Mouse (Mus musculus): ENCODE measurements around the gene Atf2. TPM values are rescaled to one million over a fixed set of nuclear protein-coding genes. Genes with fewer than 3 reads are reported as not detected.

The Atf2 gene
- polyA plus RNA-seq (2014; fragmentation: Nextera tagmentation; extraction: Ambion mirVana), result 42.4 and 42.6 TPM in 2 replicates

DNA sequence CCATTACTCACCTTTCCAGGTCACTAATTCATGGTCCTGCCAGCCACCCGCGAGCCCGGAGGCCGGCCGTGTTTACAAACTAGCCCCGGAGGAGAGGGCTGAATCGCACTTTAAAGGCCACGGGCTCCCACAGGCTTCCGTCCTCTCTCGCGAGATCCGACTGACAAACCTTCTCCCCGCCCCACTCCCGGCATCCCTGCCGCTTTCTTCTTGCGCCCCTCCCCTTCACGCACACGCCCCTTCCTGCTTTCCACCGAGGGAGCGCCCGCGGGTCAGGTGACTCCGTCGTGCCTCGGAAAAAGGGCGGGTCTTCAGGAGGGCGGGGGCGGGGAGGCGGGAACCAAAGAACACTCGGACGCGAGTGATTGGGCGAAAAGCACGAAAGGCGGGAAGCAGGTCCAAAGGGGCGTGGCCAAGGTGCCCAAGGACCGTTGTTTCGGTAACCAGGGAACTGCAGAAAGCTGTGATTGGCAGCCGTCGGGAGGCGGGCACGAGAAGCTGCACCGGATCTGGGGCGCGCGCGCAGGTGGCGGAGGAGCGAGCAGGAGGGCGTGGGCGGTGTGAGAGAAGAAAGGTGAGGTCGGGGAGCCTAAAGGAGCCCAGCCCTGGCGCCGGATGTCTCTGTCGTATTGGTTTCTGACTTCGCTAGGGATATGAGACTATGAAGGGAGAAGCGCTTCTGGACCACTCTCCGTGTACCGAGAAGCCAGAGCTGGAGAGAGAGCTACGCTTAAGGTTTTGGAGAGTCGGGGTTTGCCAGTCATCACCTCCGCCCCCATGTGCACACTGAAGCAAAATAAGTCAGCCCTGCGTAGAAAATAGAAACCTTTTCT, at the start of gene Atf2:
TSS of gene Atf2 (minus strand) at position 176 of the 833 bp plus-strand sequence.
- Histone ChIP-seq H3K9ac (ENCODE audit: low read length) (peak within 1 kb of the TSS; percentile 98), H3K36me3 (ENCODE audit: control insufficient read depth, insufficient read depth, low read length) (no peaks in the 10 kb centered on the region), H3K4me2 (ENCODE audit: low read length) (peak within 1 kb of the TSS; percentile 72), H3K4me1 (ENCODE audit: control insufficient read depth in 2 of 2, insufficient read depth in 2 of 2, low read length in 2 of 2) (peaks cover 2 to 5% of the 10 kb centered on the region in 2 experiments), H3K9me3 (ENCODE audit: control insufficient read depth, low read length) (no peaks in the 10 kb centered on the region), H3K27me3 (ENCODE audit: control insufficient read depth, insufficient read depth, low read length) (no peaks in the 10 kb centered on the region), H3K4me3 (ENCODE audit: control insufficient read depth in 1 of 2, insufficient read depth in 1 of 2, low read depth in 1 of 2, low read length in 2 of 2) (peak within 1 kb of the TSS; percentile 94 to 100), H3K27ac (replicated peaks in 1 of 2; ENCODE audit: control insufficient read depth in 1 of 2, insufficient read depth in 1 of 2, low read depth in 2 of 2, low read length in 2 of 2) (peak within 1 kb of the TSS; percentile 93 to 94)
- peak; percentile 97 for ATAC-seq (ENCODE audit: insufficient number of reproducible peaks, insufficient read depth, low FRiP score, low read depth)
- under 1% methylated on average over 63 of the region's 63 CpGs for WGBS

DNA sequence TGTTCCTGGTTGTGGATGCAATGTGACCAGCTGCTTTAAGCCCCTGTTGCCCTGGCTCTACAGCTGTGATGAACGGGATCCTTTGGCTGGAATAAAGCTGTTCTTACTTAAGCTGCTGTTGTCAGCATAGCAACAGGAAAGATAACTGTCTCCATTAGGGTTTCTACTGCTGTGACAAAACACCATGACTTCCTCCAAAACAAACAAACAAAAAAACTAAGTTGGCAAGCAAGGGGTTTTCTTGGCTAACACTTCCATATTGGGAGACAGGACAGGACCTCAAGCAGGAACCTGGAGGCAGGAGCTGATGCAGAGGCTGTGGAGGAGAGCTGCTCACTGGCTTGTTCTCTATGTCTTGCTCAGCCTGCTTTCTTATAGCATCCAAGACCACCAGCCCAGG, 48.8 kb upstream of the Atf2 start:
- no peak overlapping the region for H3K4me2 ChIP-seq (ENCODE audit: low read length)
- H3K9ac ChIP-seq (ENCODE audit: low read length), result no peak overlapping the region
- ATAC-seq (ENCODE audit: insufficient number of reproducible peaks, insufficient read depth, low FRiP score, low read depth), result no peak
- WGBS, result 22% methylated on average over 1 of the region's 1 CpGs
- H3K9me3 ChIP-seq (ENCODE audit: control insufficient read depth, low read length), result no peaks in the 10 kb centered on the region
- H3K27me3 ChIP-seq (ENCODE audit: control insufficient read depth, insufficient read depth, low read length), result no peaks in the 10 kb centered on the region
- H3K27ac ChIP-seq (replicated peaks in 1 of 2; ENCODE audit: control insufficient read depth in 1 of 2, insufficient read depth in 1 of 2, low read depth in 2 of 2, low read length in 2 of 2), result no peak overlapping the region
- no peak overlapping the region for H3K4me3 ChIP-seq (ENCODE audit: control insufficient read depth in 1 of 2, insufficient read depth in 1 of 2, low read depth in 1 of 2, low read length in 2 of 2)
- H3K36me3 ChIP-seq (ENCODE audit: control insufficient read depth, insufficient read depth, low read length), result no peaks in the 10 kb centered on the region
- no peaks in the 10 kb centered on the region for H3K4me1 ChIP-seq (ENCODE audit: control insufficient read depth in 2 of 2, insufficient read depth in 2 of 2, low read length in 2 of 2)

DNA sequence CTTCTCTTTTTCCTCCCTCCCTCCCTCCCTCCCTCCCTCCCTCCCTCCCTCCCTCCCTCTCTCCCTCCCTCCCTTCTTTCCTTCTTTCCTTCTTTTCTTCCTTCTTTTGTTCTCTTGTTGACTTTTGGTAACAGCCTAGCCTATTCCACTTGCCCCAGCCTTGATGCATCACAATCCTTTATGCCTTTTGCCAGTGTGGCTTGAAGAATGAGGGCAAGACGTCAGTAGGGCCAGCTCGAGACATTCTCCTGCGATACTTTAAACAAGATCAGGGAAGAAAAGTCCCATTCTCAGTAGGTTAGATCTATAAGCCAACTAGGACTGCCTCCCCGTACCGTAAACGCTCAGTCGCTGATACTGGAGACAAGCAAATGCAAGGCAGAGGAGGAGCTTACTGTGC, 48.0 kb upstream of the Atf2 start:
- H3K9ac ChIP-seq (ENCODE audit: low read length), result no peak overlapping the region
- H3K9me3 ChIP-seq (ENCODE audit: control insufficient read depth, low read length), result no peaks in the 10 kb centered on the region
- H3K27me3 ChIP-seq (ENCODE audit: control insufficient read depth, insufficient read depth, low read length), result no peaks in the 10 kb centered on the region
- no peak overlapping the region for H3K27ac ChIP-seq (replicated peaks in 1 of 2; ENCODE audit: control insufficient read depth in 1 of 2, insufficient read depth in 1 of 2, low read depth in 2 of 2, low read length in 2 of 2)
- WGBS, result 82% methylated on average over 7 of the region's 7 CpGs
- H3K4me3 ChIP-seq (ENCODE audit: control insufficient read depth in 1 of 2, insufficient read depth in 1 of 2, low read depth in 1 of 2, low read length in 2 of 2), result no peak overlapping the region
- no peak for ATAC-seq (ENCODE audit: insufficient number of reproducible peaks, insufficient read depth, low FRiP score, low read depth)
- no peak overlapping the region for H3K4me2 ChIP-seq (ENCODE audit: low read length)
- no peaks in the 10 kb centered on the region for H3K4me1 ChIP-seq (ENCODE audit: control insufficient read depth in 2 of 2, insufficient read depth in 2 of 2, low read length in 2 of 2)
- no peaks in the 10 kb centered on the region for H3K36me3 ChIP-seq (ENCODE audit: control insufficient read depth, insufficient read depth, low read length)

DNA sequence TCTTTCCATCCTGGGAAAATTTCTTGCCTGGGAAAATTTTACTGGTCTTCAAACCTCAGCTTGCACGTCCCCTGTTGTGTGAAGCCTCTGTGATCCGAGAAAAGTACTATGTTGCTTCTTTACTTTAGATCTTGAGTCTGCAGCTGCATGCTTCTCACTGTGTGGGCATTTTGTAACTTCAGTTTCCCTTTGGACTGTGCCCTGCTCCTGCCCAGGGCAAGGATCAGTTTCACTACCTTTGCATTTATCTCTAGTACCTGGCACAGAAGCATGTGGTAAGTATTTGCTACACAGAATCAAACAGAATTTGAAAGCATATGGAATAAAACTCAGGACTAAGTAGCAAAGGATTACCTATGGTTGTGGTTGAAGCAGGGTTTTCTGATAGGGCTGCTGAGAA, 46.5 kb upstream of the Atf2 start:
- H3K27me3 ChIP-seq (ENCODE audit: control insufficient read depth, insufficient read depth, low read length), result no peaks in the 10 kb centered on the region
- H3K4me3 ChIP-seq (ENCODE audit: control insufficient read depth in 1 of 2, insufficient read depth in 1 of 2, low read depth in 1 of 2, low read length in 2 of 2), result no peak overlapping the region
- no peak for ATAC-seq (ENCODE audit: insufficient number of reproducible peaks, insufficient read depth, low FRiP score, low read depth)
- H3K27ac ChIP-seq (replicated peaks in 1 of 2; ENCODE audit: control insufficient read depth in 1 of 2, insufficient read depth in 1 of 2, low read depth in 2 of 2, low read length in 2 of 2), result no peak overlapping the region
- H3K9ac ChIP-seq (ENCODE audit: low read length), result no peak overlapping the region
- no peak overlapping the region for H3K4me2 ChIP-seq (ENCODE audit: low read length)
- no peaks in the 10 kb centered on the region for H3K4me1 ChIP-seq (ENCODE audit: control insufficient read depth in 2 of 2, insufficient read depth in 2 of 2, low read length in 2 of 2)
- H3K9me3 ChIP-seq (ENCODE audit: control insufficient read depth, low read length), result no peaks in the 10 kb centered on the region
- 79% methylated on average over 2 of the region's 2 CpGs for WGBS
- H3K36me3 ChIP-seq (ENCODE audit: control insufficient read depth, insufficient read depth, low read length), result no peaks in the 10 kb centered on the region

DNA sequence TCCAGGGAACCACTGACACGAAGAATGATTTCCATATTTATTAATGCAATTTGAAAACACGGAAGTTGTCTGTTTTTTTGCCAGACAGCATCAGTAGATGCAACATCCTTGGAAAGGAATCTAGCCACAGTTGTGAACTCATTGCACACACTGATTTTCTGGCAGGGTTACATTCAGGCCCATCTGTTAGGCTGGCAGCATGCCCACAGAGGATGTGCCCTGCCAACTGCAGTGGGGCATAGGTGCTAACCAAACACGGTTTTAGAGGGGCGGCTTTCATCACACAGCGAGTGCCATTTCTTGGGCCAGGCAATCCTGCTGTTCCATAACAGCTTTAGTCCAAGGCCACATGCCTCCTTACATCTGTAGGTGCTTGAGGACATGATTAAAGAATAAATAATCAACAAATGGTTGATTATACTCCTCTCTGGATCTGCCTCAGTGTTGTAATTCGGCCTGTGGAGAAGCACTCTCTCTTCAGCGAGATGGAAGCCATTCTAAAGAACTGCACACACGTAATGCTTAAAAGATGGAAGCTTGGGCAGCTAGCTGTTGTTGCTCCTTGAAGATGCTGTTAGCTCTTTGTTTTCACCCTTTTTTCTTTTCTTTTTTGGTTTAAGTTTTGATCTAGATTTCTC, 40.4 kb upstream of the Atf2 start:
- Histone ChIP-seq H3K36me3 (ENCODE audit: control insufficient read depth, insufficient read depth, low read length) (no peaks in the 10 kb centered on the region), H3K27ac (replicated peaks in 1 of 2; ENCODE audit: control insufficient read depth in 1 of 2, insufficient read depth in 1 of 2, low read depth in 2 of 2, low read length in 2 of 2) (no peak overlapping the region), H3K9ac (ENCODE audit: low read length) (no peak overlapping the region), H3K9me3 (ENCODE audit: control insufficient read depth, low read length) (no peaks in the 10 kb centered on the region), H3K27me3 (ENCODE audit: control insufficient read depth, insufficient read depth, low read length) (no peaks in the 10 kb centered on the region), H3K4me1 (ENCODE audit: control insufficient read depth in 2 of 2, insufficient read depth in 2 of 2, low read length in 2 of 2) (no peaks in the 10 kb centered on the region), H3K4me3 (ENCODE audit: control insufficient read depth in 1 of 2, insufficient read depth in 1 of 2, low read depth in 1 of 2, low read length in 2 of 2) (no peak overlapping the region), H3K4me2 (ENCODE audit: low read length) (no peak overlapping the region)
- no peak for ATAC-seq (ENCODE audit: insufficient number of reproducible peaks, insufficient read depth, low FRiP score, low read depth)
- 70% methylated on average over 8 of the region's 8 CpGs for WGBS

DNA sequence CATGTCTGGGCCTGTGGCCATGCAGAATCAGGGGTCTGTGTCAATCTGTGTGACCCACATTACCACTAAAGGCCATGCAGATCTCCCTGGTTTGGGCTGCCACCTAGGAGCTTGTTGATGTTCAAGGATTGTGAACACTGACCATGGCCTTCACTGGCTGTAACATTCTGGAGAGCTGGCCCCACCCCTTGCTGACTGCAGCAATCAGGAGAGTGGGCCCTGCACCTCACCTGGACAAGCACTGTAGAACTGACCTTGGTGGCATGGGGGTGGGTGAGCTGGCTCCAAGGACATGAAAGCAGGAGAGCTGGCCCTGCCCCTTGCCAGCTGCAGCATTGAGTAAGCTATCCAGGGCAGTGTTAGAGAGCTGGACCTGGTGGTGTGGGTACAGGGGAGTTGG, 35.3 kb upstream of the Atf2 start:
- no peak for ATAC-seq (ENCODE audit: insufficient number of reproducible peaks, insufficient read depth, low FRiP score, low read depth)
- Histone ChIP-seq H3K9ac (ENCODE audit: low read length) (no peak overlapping the region), H3K27me3 (ENCODE audit: control insufficient read depth, insufficient read depth, low read length) (no peaks in the 10 kb centered on the region), H3K9me3 (ENCODE audit: control insufficient read depth, low read length) (no peaks in the 10 kb centered on the region), H3K4me1 (ENCODE audit: control insufficient read depth in 2 of 2, insufficient read depth in 2 of 2, low read length in 2 of 2) (no peaks in the 10 kb centered on the region), H3K4me3 (ENCODE audit: control insufficient read depth in 1 of 2, insufficient read depth in 1 of 2, low read depth in 1 of 2, low read length in 2 of 2) (no peak overlapping the region), H3K4me2 (ENCODE audit: low read length) (no peak overlapping the region), H3K36me3 (ENCODE audit: control insufficient read depth, insufficient read depth, low read length) (no peaks in the 10 kb centered on the region), H3K27ac (replicated peaks in 1 of 2; ENCODE audit: control insufficient read depth in 1 of 2, insufficient read depth in 1 of 2, low read depth in 2 of 2, low read length in 2 of 2) (no peak overlapping the region)

DNA sequence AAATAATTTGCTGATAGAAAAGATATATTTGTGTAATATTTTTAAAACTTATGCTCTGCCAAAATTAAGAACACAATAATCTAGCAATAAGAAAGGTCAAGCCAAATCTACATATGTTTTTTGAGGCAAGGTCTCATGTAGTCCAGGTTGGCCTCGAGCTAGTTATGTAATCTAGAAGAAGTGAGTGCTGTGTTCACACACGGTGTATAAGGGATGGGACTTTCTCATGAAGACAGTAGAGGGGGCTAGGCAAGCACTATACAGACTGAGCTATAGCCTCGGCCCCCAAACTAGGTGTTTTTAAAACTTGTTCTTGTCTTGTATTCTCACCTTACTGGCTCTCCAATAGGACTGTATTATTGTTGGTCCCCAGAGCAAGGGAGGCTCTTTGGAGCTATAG, 33.1 kb upstream of the Atf2 start:
- Histone ChIP-seq H3K4me1 (ENCODE audit: control insufficient read depth in 2 of 2, insufficient read depth in 2 of 2, low read length in 2 of 2) (no peaks in the 10 kb centered on the region), H3K27ac (replicated peaks in 1 of 2; ENCODE audit: control insufficient read depth in 1 of 2, insufficient read depth in 1 of 2, low read depth in 2 of 2, low read length in 2 of 2) (no peak overlapping the region), H3K27me3 (ENCODE audit: control insufficient read depth, insufficient read depth, low read length) (no peaks in the 10 kb centered on the region), H3K9ac (ENCODE audit: low read length) (no peak overlapping the region), H3K36me3 (ENCODE audit: control insufficient read depth, insufficient read depth, low read length) (no peaks in the 10 kb centered on the region), H3K9me3 (ENCODE audit: control insufficient read depth, low read length) (no peaks in the 10 kb centered on the region), H3K4me3 (ENCODE audit: control insufficient read depth in 1 of 2, insufficient read depth in 1 of 2, low read depth in 1 of 2, low read length in 2 of 2) (no peak overlapping the region), H3K4me2 (ENCODE audit: low read length) (no peak overlapping the region)
- 75% methylated on average over 3 of the region's 3 CpGs for WGBS
- ATAC-seq (ENCODE audit: insufficient number of reproducible peaks, insufficient read depth, low FRiP score, low read depth), result no peak

Measured in heart, embryonic 14.5 days (tissue).